Mouse (Mus musculus): ENCODE data around the gene Wdcp. TPM values are rescaled to one million over a fixed set of nuclear protein-coding genes. Genes with fewer than 3 reads are reported as not detected.

Wdcp gene
- polyA plus RNA-seq, 1 experiment: 25.4 TPM

DNA sequence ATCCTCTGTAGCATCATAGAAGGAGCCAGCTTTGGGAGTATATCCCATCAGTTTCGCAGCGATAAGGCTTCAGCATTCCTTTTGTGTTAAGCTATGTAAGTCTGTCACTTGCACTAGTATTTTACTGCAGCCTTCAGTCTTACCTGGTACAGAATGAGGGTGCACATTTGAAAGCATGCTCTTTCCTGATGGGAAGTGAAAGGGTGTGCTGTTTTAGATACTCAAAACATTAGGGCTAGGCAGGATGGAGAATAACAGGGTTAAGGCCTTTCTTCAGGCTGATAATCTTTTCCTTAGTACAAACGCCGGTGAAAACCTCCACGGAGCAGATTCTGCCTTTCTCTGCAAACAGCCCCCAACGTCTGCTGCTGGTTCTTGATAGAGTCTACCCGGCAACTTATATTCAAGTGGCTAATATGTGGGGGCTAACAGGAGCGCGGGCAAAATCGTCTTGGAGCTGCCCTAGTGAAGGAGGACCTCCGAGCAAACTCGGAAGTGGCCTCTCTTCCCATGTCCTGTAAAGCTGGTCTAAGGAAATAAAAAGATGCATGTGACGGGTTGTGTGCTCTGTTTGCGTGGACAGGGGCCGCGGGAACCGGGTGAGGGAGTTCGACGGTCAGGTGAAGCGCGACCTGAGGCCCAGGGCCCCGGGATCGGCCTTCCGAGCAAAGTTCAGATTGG, 26.3 kb upstream of the Wdcp start:
- peak overlapping the region; percentile 79 for H3K4me3 ChIP-seq (ENCODE audit: low read depth, low read length)
- H3K9me3 ChIP-seq (replicated peaks; ENCODE audit: control insufficient read depth, insufficient read depth, low read length, poor library complexity, severe bottlenecking): no peaks in the 10 kb centered on the region
- H3K36me3 ChIP-seq (ENCODE audit: control insufficient read depth, insufficient read depth, low read length, poor library complexity, severe bottlenecking): peaks cover 14% of the 10 kb centered on the region
- peak overlapping the region; percentile 88 for H3K9ac ChIP-seq (ENCODE audit: low read depth, poor library complexity, severe bottlenecking)
- peak overlapping the region; percentile 66 for H3K27ac ChIP-seq (ENCODE audit: insufficient read depth, low read length)
- H3K4me1 ChIP-seq (ENCODE audit: control insufficient read depth, insufficient read depth, low read length): no peaks in the 10 kb centered on the region
- H3K27me3 ChIP-seq (ENCODE audit: control insufficient read depth, insufficient read depth, low read length, poor library complexity, severe bottlenecking): no peaks in the 10 kb centered on the region
- TF ChIP-seq EP300 (IDR thresholded peaks at IDR 0.05; ENCODE audit: insufficient read depth, low read depth, low read length) (no peak), POLR2A (IDR thresholded peaks at IDR 0.05; ENCODE audit: insufficient read depth, low read length) (no peak), CTCF (IDR thresholded peaks at IDR 0.05; ENCODE audit: low read depth, low read length) (no peak)

DNA sequence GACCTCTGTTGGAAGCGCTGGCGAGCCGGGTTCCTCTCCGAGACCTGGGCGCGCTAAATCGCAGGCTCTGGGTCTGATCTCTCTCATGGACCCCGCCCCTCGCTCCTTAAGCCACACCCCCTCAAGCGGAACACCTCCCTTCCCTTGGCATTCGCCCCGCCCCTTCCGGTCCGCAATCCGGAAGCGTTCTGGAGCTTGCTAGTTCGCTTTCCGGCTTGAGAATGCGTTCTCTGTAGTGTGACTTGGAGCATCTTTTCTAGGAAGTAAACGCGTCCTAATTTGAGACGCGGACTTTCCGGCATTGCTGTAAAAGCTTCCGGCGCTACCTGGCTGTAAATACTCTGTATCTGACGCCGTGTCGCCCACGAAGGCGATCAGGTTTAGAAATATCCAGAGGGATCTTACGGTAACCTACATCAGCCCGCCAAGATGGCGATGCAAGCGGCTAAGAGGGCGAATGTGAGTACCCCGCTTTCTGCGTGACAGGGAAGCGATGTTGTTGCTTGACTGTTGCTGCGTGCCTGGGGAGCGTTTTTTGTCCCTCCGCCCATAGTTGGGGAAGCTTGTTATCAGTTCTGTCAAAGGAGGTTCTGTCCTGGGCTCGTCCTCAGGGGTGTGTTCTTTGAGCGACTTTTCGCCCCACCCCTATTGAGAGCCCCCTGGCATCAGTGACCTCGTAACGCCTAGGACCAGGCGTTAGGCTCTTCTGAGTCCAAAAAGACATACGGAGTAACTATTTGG, 25.6 kb upstream of the Wdcp start, which contains the start of gene Sf3b6:
Sf3b6 (plus strand) TSS at position 184 of the 741 bp plus-strand sequence.
- Histone ChIP-seq H3K36me3 (ENCODE audit: control insufficient read depth, insufficient read depth, low read length, poor library complexity, severe bottlenecking) (peaks cover 14% of the 10 kb centered on the region), H3K9me3 (replicated peaks; ENCODE audit: control insufficient read depth, insufficient read depth, low read length, poor library complexity, severe bottlenecking) (no peaks in the 10 kb centered on the region), H3K4me3 (ENCODE audit: low read depth, low read length) (peak within 1 kb of the TSS; percentile 87), H3K27ac (ENCODE audit: insufficient read depth, low read length) (peak within 1 kb of the TSS; percentile 66), H3K9ac (ENCODE audit: low read depth, poor library complexity, severe bottlenecking) (peak within 1 kb of the TSS; percentile 88), H3K4me1 (ENCODE audit: control insufficient read depth, insufficient read depth, low read length) (no peaks in the 10 kb centered on the region), H3K27me3 (ENCODE audit: control insufficient read depth, insufficient read depth, low read length, poor library complexity, severe bottlenecking) (no peaks in the 10 kb centered on the region)
- TF ChIP-seq EP300 (IDR thresholded peaks at IDR 0.05; ENCODE audit: insufficient read depth, low read depth, low read length) (peak; percentile 46; the same call in 1 of the 2 replicates), POLR2A (IDR thresholded peaks at IDR 0.05; ENCODE audit: insufficient read depth, low read length) (peak; percentile 92), CTCF (IDR thresholded peaks at IDR 0.05; ENCODE audit: low read depth, low read length) (no peak)

DNA sequence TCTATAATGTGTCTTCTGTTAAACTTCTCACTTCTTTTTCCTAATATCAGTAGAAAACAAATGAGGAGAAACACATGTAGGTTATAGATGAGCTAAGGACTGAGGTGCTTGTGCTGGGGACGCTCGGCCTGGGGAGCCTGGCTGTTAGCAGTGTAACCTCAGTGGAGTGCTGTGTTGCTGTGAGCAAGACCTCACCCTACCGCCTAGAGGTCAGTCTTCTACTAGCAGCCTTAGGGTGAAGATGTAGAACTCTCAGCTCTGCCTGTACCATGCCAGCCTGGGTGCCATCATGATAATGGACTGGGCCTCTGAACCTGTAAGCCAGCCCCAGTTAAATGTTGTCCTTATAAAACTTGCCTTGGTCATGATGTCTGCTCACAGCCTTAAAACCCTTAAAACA, 15.8 kb upstream of the Wdcp start:
- H3K4me1 ChIP-seq (ENCODE audit: control insufficient read depth, insufficient read depth, low read length): no peaks in the 10 kb centered on the region
- H3K27ac ChIP-seq (ENCODE audit: insufficient read depth, low read length): no peak overlapping the region
- no peaks in the 10 kb centered on the region for H3K9me3 ChIP-seq (replicated peaks; ENCODE audit: control insufficient read depth, insufficient read depth, low read length, poor library complexity, severe bottlenecking)
- no peak overlapping the region for H3K9ac ChIP-seq (ENCODE audit: low read depth, poor library complexity, severe bottlenecking)
- H3K4me3 ChIP-seq (ENCODE audit: low read depth, low read length): no peak overlapping the region
- no peaks in the 10 kb centered on the region for H3K27me3 ChIP-seq (ENCODE audit: control insufficient read depth, insufficient read depth, low read length, poor library complexity, severe bottlenecking)
- H3K36me3 ChIP-seq (ENCODE audit: control insufficient read depth, insufficient read depth, low read length, poor library complexity, severe bottlenecking): peaks cover 18% of the 10 kb centered on the region
- TF ChIP-seq CTCF (IDR thresholded peaks at IDR 0.05; ENCODE audit: low read depth, low read length): no peak
- no peak for TF ChIP-seq POLR2A (IDR thresholded peaks at IDR 0.05; ENCODE audit: insufficient read depth, low read length)
- TF ChIP-seq EP300 (IDR thresholded peaks at IDR 0.05; ENCODE audit: insufficient read depth, low read depth, low read length): no peak

DNA sequence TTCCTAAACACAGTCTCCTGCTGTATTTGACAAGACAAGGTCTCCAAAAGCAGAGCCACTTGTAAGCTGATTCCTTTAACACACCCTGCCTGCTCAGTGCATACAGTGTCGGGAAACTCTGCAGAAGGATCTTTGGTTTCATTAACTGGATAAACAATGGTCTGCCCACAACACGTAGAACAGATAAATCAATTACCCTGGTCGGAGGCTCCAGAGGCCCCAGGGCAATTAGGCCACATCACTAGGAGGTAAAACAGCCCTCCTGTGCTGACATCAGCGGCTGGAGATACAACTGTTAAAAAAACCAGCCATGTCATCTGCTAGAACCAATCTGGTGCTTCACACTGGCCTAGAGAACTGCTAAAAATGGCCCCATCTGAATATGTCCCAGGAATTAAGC, 6.1 kb upstream of the Wdcp start:
- H3K4me3 ChIP-seq (ENCODE audit: low read depth, low read length): no peak overlapping the region
- no peaks in the 10 kb centered on the region for H3K4me1 ChIP-seq (ENCODE audit: control insufficient read depth, insufficient read depth, low read length)
- H3K9ac ChIP-seq (ENCODE audit: low read depth, poor library complexity, severe bottlenecking): no peak overlapping the region
- H3K9me3 ChIP-seq (replicated peaks; ENCODE audit: control insufficient read depth, insufficient read depth, low read length, poor library complexity, severe bottlenecking): no peaks in the 10 kb centered on the region
- no peak overlapping the region for H3K27ac ChIP-seq (ENCODE audit: insufficient read depth, low read length)
- TF ChIP-seq EP300 (IDR thresholded peaks at IDR 0.05; ENCODE audit: insufficient read depth, low read depth, low read length) (no peak), CTCF (IDR thresholded peaks at IDR 0.05; ENCODE audit: low read depth, low read length) (no peak), POLR2A (IDR thresholded peaks at IDR 0.05; ENCODE audit: insufficient read depth, low read length) (no peak)
- H3K36me3 ChIP-seq (ENCODE audit: control insufficient read depth, insufficient read depth, low read length, poor library complexity, severe bottlenecking): no peaks in the 10 kb centered on the region
- H3K27me3 ChIP-seq (ENCODE audit: control insufficient read depth, insufficient read depth, low read length, poor library complexity, severe bottlenecking): no peaks in the 10 kb centered on the region

DNA sequence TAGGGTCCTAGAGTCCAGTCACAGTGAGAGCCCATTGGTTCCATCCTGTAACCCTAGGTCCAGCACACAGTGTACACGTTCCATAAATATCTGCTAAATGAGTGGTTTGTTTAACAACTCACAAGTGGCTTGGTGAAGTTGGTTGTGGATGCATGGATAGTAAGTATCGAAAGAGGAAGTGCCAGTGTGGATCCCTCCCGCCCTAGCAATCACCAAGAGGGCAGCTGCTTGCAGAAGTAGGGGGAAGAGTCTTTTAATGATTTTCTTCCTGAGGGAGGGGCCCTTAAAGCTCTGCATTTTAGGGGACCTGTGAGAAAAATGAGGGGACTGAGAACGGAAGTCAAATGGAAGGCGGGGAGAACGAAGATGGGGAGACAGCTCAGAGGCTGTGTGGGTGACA, 3.1 kb upstream of the Wdcp start:
- Histone ChIP-seq H3K4me3 (ENCODE audit: low read depth, low read length) (no peak overlapping the region), H3K27me3 (ENCODE audit: control insufficient read depth, insufficient read depth, low read length, poor library complexity, severe bottlenecking) (no peaks in the 10 kb centered on the region), H3K36me3 (ENCODE audit: control insufficient read depth, insufficient read depth, low read length, poor library complexity, severe bottlenecking) (no peaks in the 10 kb centered on the region), H3K9me3 (replicated peaks; ENCODE audit: control insufficient read depth, insufficient read depth, low read length, poor library complexity, severe bottlenecking) (no peaks in the 10 kb centered on the region), H3K27ac (ENCODE audit: insufficient read depth, low read length) (no peak overlapping the region), H3K4me1 (ENCODE audit: control insufficient read depth, insufficient read depth, low read length) (no peaks in the 10 kb centered on the region), H3K9ac (ENCODE audit: low read depth, poor library complexity, severe bottlenecking) (no peak overlapping the region)
- TF ChIP-seq CTCF (IDR thresholded peaks at IDR 0.05; ENCODE audit: low read depth, low read length) (no peak), EP300 (IDR thresholded peaks at IDR 0.05; ENCODE audit: insufficient read depth, low read depth, low read length) (no peak), POLR2A (IDR thresholded peaks at IDR 0.05; ENCODE audit: insufficient read depth, low read length) (no peak)

DNA sequence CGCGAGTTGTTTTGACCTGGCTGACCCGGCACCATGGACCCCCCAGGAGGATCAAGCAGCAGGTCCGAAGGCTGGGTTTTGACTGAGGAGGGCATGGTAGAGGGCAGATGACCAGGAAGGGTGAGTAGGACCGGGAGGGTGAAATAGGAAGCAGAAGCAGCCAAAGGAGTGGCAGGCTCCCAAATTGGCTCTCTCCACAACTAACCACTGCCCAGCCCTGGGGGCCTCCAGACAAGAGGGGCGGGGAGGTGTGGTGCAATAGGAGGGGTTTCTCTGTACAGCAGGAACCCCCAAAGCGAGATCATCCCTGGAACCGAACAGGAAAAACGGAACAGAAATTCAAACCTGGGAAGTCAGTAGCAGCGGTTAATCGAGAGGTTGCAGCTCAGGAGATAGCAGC, 2.4 kb upstream of the Wdcp start:
- H3K9ac ChIP-seq (ENCODE audit: low read depth, poor library complexity, severe bottlenecking): peak overlapping the region; percentile 66
- TF ChIP-seq POLR2A (IDR thresholded peaks at IDR 0.05; ENCODE audit: insufficient read depth, low read length): no peak
- TF ChIP-seq CTCF (IDR thresholded peaks at IDR 0.05; ENCODE audit: low read depth, low read length): no peak
- TF ChIP-seq EP300 (IDR thresholded peaks at IDR 0.05; ENCODE audit: insufficient read depth, low read depth, low read length): no peak
- H3K9me3 ChIP-seq (replicated peaks; ENCODE audit: control insufficient read depth, insufficient read depth, low read length, poor library complexity, severe bottlenecking): no peaks in the 10 kb centered on the region
- no peaks in the 10 kb centered on the region for H3K4me1 ChIP-seq (ENCODE audit: control insufficient read depth, insufficient read depth, low read length)
- peak overlapping the region; percentile 72 for H3K4me3 ChIP-seq (ENCODE audit: low read depth, low read length)
- H3K27me3 ChIP-seq (ENCODE audit: control insufficient read depth, insufficient read depth, low read length, poor library complexity, severe bottlenecking): no peaks in the 10 kb centered on the region
- H3K36me3 ChIP-seq (ENCODE audit: control insufficient read depth, insufficient read depth, low read length, poor library complexity, severe bottlenecking): no peaks in the 10 kb centered on the region
- no peak overlapping the region for H3K27ac ChIP-seq (ENCODE audit: insufficient read depth, low read length)
